Mouse (Mus musculus) left cerebral cortex, postnatal 10 days (tissue): ENCODE measurements around the gene Atp6v1g3. TPM values are rescaled to one million over a fixed set of nuclear protein-coding genes. Genes with fewer than 3 reads are reported as not detected.

Experiments used
- DNase-seq, 2 experiments: peaks; one replicate each; pipeline ENCODE4 v3.0.0; 2021 to 2022; ENCODE audit warnings: low spot score in 2 of 2, mixed read lengths in 1 of 2; ENCODE audit errors: extremely low spot score in 1 of 2
- intact Hi-C: fragments of 180-260 bp; cut with DNase I; formaldehyde crosslinking; loops from one replicate; pipeline ENCODE4 v1.15.1; 2025
- total RNA-seq, 2 experiments: library from RNA; stranded (reverse); gene quantifications; 2 replicates each; pipeline ENCODE4 v1.2.3; 2021

The Atp6v1g3 gene
- total RNA-seq, 2 experiments from 2014 or later = not detected

GRCm38 (mm10) chr1:138282413-138283141 lies 9.0 kb downstream of the Atp6v1g3 start:
- intact Hi-C loops = no loop called here
- no peak for DNase-seq

GRCm38 (mm10) chr1:138287665-138288064 lies 14.1 kb downstream of the Atp6v1g3 start:
- intact Hi-C loops = no loop called here
- DNase-seq = no peak

GRCm38 (mm10) chr1:138288721-138289120 lies 15.2 kb downstream of the Atp6v1g3 start:
- DNase-seq = no peak
- intact Hi-C loops = no loop called here

GRCm38 (mm10) chr1:138289455-138290425 lies 16.2 kb downstream of the Atp6v1g3 start:
- intact Hi-C loops = loop anchor here (10.0 kb wide), 1 partner anchor 155 kb away; no protein-coding TSS in a partner anchor
- peak in 1 of 2 experiments; percentile 58 for DNase-seq

GRCm38 (mm10) chr1:138291463-138291862 lies 17.9 kb downstream of the Atp6v1g3 start:
- no peak for DNase-seq
- intact Hi-C loops = loop anchor here (10.0 kb wide), 1 partner anchor 157 kb away; no protein-coding TSS in a partner anchor

- intact Hi-C loops = loop anchor here (10.0 kb wide), 1 partner anchor 160 kb away; no protein-coding TSS in a partner anchor
- DNase-seq = no peak
Observed at GRCm38 (mm10) chr1:138294487-138294886, 20.9 kb downstream of the Atp6v1g3 start.

GRCm38 (mm10) chr1:138298156-138298555 lies 24.6 kb downstream of the Atp6v1g3 start:
- intact Hi-C loops = loop anchor here (10.0 kb wide), 1 partner anchor 163 kb away; no protein-coding TSS in a partner anchor
- no peak for DNase-seq

GRCm38 (mm10) chr1:138299576-138299975 lies 26.0 kb downstream of the Atp6v1g3 start:
- DNase-seq = no peak
- intact Hi-C loops = loop anchor here (10.0 kb wide), 1 partner anchor 165 kb away; no protein-coding TSS in a partner anchor

GRCm38 (mm10) chr1:138301920-138302319 lies 28.4 kb downstream of the Atp6v1g3 start:
- DNase-seq = no peak
- intact Hi-C loops = no loop called here

GRCm38 (mm10) chr1:138302756-138303155 lies 29.2 kb downstream of the Atp6v1g3 start:
- intact Hi-C loops = no loop called here
- DNase-seq = no peak

GRCm38 (mm10) chr1:138303296-138303695 lies 29.8 kb downstream of the Atp6v1g3 start:
- no peak for DNase-seq
- intact Hi-C loops = no loop called here

GRCm38 (mm10) chr1:138304141-138304915 lies 30.8 kb downstream of the Atp6v1g3 start:
- intact Hi-C loops = no loop called here
- DNase-seq = no peak

GRCm38 (mm10) chr1:138322657-138323056 lies 49.1 kb downstream of the Atp6v1g3 start:
- intact Hi-C loops = no loop called here
- DNase-seq = no peak

- intact Hi-C loops = no loop called here
- DNase-seq = no peak
Observed at GRCm38 (mm10) chr1:138323076-138323630, 49.6 kb downstream of the Atp6v1g3 start.

GRCm38 (mm10) chr1:138326091-138326490 lies 52.6 kb downstream of the Atp6v1g3 start:
- no peak for DNase-seq
- intact Hi-C loops = loop anchor here (5.0 kb wide), 2 partner anchors 376 to 506 kb away; no protein-coding TSS in a partner anchor

- DNase-seq = no peak
- intact Hi-C loops = loop anchor here (5.0 kb wide), 2 partner anchors 376 to 506 kb away; no protein-coding TSS in a partner anchor
Observed at GRCm38 (mm10) chr1:138326566-138326965, 53.0 kb downstream of the Atp6v1g3 start.

- no peak for DNase-seq
- intact Hi-C loops = loop anchor here (5.0 kb wide), 2 partner anchors 375 to 505 kb away; no protein-coding TSS in a partner anchor
Observed at GRCm38 (mm10) chr1:138327466-138328245, 54.1 kb downstream of the Atp6v1g3 start.
